Mouse (Mus musculus): ENCODE measurements around the gene Dis3. TPM values are rescaled to one million over a fixed set of nuclear protein-coding genes. Genes with fewer than 3 reads are reported as not detected.

Gene Dis3
- polyA plus RNA-seq (2016; fragmentation: Nextera tagmentation; extraction: Ambion mirVana) = 32.9 and 33.3 TPM in 2 replicates

- no peaks in the 10 kb centered on the region for H3K27me3 ChIP-seq (replicated peaks)
- H3K36me3 ChIP-seq = peaks cover 66% of the 10 kb centered on the region
- H3K9ac ChIP-seq = peak within 1 kb of the TSS; percentile 93
- H3K27ac ChIP-seq = peak within 1 kb of the TSS; percentile 77
- peak within 1 kb of the TSS; percentile 98 for H3K4me3 ChIP-seq
- under 1% methylated on average over 68 of the region's 73 CpGs for WGBS (ENCODE audit: insufficient replicate concordance)
- ATAC-seq = peak; percentile 99
- peaks cover 19% of the 10 kb centered on the region for H3K4me1 ChIP-seq
- peak within 1 kb of the TSS; percentile 88 for H3K4me2 ChIP-seq
- no peaks in the 10 kb centered on the region for H3K9me3 ChIP-seq (replicated peaks)
Measured at GRCm38 (mm10) chr14:99099267-99099966, at the start of gene Dis3, which contains the start of gene Pibf1. Gene Dis3 (minus strand): TSS chr14:99099770. Gene Pibf1 (plus strand): TSS chr14:99099424.

DNA sequence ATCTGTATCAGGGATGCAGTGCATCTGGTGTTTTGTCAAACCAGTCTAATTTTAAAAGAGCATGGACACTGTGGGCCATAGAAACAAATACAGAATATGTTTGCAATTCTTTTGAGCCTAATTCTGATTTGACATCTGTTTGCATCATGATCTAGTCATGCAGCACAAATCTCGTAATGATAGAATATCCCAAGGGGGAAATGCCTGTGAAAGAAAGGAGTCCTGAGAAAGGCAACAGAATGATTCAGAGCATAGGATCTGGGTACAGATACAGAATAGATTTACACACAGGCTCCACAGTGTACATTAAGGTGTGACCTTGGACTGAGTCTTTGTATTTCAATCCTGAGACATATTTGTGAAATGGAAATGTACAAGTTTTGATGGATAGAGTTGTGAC lies 47.3 kb upstream of the Dis3 start:
- Histone ChIP-seq H3K4me2 (no peak overlapping the region), H3K4me3 (no peak overlapping the region), H3K27me3 (replicated peaks) (no peaks in the 10 kb centered on the region), H3K36me3 (peaks cover 32% of the 10 kb centered on the region), H3K9ac (no peak overlapping the region), H3K9me3 (replicated peaks) (no peaks in the 10 kb centered on the region), H3K4me1 (peaks cover 8% of the 10 kb centered on the region; the same call in 1 of the 2 replicates), H3K27ac (no peak overlapping the region)
- 80% methylated on average over 1 of the region's 1 CpGs for WGBS (ENCODE audit: insufficient replicate concordance)
- no peak for ATAC-seq

GRCm38 (mm10) chr14:99141786-99142633 lies 42.4 kb upstream of the Dis3 start:
- no peaks in the 10 kb centered on the region for H3K4me1 ChIP-seq
- H3K27me3 ChIP-seq (replicated peaks) = no peaks in the 10 kb centered on the region
- H3K9ac ChIP-seq = no peak overlapping the region
- peaks cover 27% of the 10 kb centered on the region for H3K36me3 ChIP-seq
- no peak overlapping the region for H3K27ac ChIP-seq
- WGBS (ENCODE audit: insufficient replicate concordance) = 33% methylated on average over 15 of the region's 15 CpGs
- H3K4me2 ChIP-seq = no peak overlapping the region
- ATAC-seq = peak; percentile 75
- H3K4me3 ChIP-seq = no peak overlapping the region
- H3K9me3 ChIP-seq (replicated peaks) = no peaks in the 10 kb centered on the region

DNA sequence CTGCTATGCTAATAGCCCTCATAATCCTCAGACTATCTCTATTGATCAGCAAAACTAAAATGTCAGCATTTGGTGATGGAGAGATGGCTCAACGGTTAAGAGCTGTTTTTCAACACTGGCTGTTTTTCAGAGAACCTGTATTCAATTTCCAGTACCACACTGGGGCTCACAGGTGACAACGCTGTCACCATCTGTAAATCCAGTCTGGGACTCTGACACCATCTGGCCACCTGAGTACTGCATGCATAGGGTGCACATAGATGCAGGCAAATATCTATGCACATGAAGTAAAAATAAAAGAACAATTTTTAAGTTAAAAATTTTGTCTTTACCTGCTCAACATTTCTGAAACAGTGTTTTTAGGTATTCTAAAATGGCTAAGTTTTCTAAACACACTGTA lies 40.5 kb upstream of the Dis3 start:
- no peak overlapping the region for H3K4me3 ChIP-seq
- no peak for ATAC-seq
- H3K4me1 ChIP-seq = no peaks in the 10 kb centered on the region
- no peak overlapping the region for H3K27ac ChIP-seq
- H3K9ac ChIP-seq = no peak overlapping the region
- WGBS (ENCODE audit: insufficient replicate concordance) = 93% methylated on average over 2 of the region's 2 CpGs
- H3K9me3 ChIP-seq (replicated peaks) = no peaks in the 10 kb centered on the region
- H3K27me3 ChIP-seq (replicated peaks) = no peaks in the 10 kb centered on the region
- H3K36me3 ChIP-seq = peaks cover 39% of the 10 kb centered on the region
- no peak overlapping the region for H3K4me2 ChIP-seq

DNA sequence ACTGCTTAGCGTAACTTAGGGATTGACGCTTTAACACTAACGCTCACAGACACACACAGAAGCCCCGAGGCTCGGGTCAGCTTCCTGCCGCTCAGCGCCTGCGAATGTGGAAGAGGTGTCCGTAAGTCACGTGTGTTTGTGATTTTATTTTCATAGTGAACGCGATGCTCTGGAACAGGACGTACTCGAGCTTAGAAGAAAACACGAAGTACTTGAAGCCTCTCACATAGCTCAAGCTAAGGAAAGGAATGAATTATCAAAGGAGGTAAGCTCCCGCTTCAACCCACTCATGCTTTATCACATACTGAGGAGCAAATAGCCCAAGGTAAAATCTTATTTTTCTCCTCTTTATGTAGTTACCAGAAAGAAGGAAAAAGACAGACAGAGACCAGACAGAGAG lies 36.7 kb upstream of the Dis3 start:
- no peaks in the 10 kb centered on the region for H3K27me3 ChIP-seq (replicated peaks)
- 90% methylated on average over 16 of the region's 16 CpGs for WGBS (ENCODE audit: insufficient replicate concordance)

GRCm38 (mm10) chr14:99135761-99136160 lies 36.2 kb upstream of the Dis3 start:
- no peaks in the 10 kb centered on the region for H3K27me3 ChIP-seq (replicated peaks)
- 87% methylated on average over 9 of the region's 9 CpGs for WGBS (ENCODE audit: insufficient replicate concordance)
- H3K27ac ChIP-seq = no peak overlapping the region
- H3K36me3 ChIP-seq = peaks cover 51% of the 10 kb centered on the region
- H3K4me1 ChIP-seq = no peaks in the 10 kb centered on the region
- no peak overlapping the region for H3K4me2 ChIP-seq
- H3K4me3 ChIP-seq = no peak overlapping the region
- no peak for ATAC-seq
- H3K9ac ChIP-seq = no peak overlapping the region
- no peaks in the 10 kb centered on the region for H3K9me3 ChIP-seq (replicated peaks)

More for the DNA sequence above, 36.7 kb upstream of the Dis3 start:
- Histone ChIP-seq H3K9ac (no peak overlapping the region), H3K9me3 (replicated peaks) (no peaks in the 10 kb centered on the region), H3K27ac (no peak overlapping the region), H3K36me3 (peaks cover 45% of the 10 kb centered on the region), H3K4me1 (no peaks in the 10 kb centered on the region), H3K4me2 (no peak overlapping the region), H3K4me3 (no peak overlapping the region)
- ATAC-seq = no peak

DNA sequence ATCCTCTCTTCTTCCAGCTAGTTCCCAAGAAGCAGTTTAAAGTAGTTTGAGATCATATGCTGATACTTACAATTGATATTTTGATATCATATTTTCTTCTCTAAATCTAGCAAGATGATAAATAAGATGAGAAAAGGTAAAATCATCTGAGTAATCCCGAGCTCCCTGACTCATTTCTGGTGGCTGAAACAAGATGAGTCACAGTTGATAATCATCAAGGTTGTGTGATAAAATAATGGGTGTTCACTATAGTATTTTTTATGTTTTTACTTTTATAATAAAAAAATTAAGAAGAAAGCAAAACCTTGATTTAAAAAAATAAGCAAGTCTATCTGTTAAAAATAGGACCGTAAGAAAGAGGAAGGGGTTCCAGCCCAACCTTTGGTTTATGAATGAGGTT lies 34.5 kb upstream of the Dis3 start:
- Histone ChIP-seq H3K4me1 (no peaks in the 10 kb centered on the region), H3K27me3 (replicated peaks) (no peaks in the 10 kb centered on the region), H3K27ac (no peak overlapping the region), H3K9me3 (replicated peaks) (no peaks in the 10 kb centered on the region), H3K4me3 (no peak overlapping the region), H3K9ac (no peak overlapping the region), H3K36me3 (peaks cover 47% of the 10 kb centered on the region), H3K4me2 (no peak overlapping the region)
- no peak for ATAC-seq
- WGBS (ENCODE audit: insufficient replicate concordance) = 76% methylated on average over 2 of the region's 2 CpGs

GRCm38 (mm10) chr14:99129050-99129449 lies 29.5 kb upstream of the Dis3 start:
- ATAC-seq = no peak
- 71% methylated on average over 2 of the region's 2 CpGs for WGBS (ENCODE audit: insufficient replicate concordance)

DNA sequence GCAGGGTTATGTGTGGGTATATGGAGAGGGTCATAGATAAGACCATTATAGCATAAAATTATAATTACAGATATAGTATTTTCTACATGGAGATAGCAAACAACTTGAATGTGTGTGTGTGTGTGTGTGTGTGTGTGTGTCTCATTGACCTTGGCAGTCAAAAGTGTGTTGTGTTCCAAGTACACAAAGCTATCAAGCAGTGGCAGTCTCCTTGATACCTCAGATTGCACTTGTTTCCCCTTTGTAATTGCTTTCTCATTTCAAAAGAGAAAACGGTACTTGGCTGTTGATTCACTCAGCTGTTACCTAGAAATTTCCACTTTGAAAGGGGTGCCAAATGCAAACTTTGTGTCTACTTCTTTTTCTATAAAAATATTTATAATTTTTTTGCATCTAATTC lies 27.9 kb upstream of the Dis3 start:
- Histone ChIP-seq H3K9ac (no peak overlapping the region), H3K36me3 (peaks cover 11% of the 10 kb centered on the region), H3K4me2 (no peak overlapping the region), H3K9me3 (replicated peaks) (no peaks in the 10 kb centered on the region), H3K27ac (no peak overlapping the region), H3K27me3 (replicated peaks) (no peaks in the 10 kb centered on the region), H3K4me3 (no peak overlapping the region), H3K4me1 (no peaks in the 10 kb centered on the region)
- no peak for ATAC-seq
- WGBS (ENCODE audit: insufficient replicate concordance) = 85% methylated on average over 1 of the region's 1 CpGs

More at GRCm38 (mm10) chr14:99129050-99129449, 29.5 kb upstream of the Dis3 start:
- Histone ChIP-seq H3K27me3 (replicated peaks) (no peaks in the 10 kb centered on the region), H3K27ac (no peak overlapping the region), H3K9me3 (replicated peaks) (no peaks in the 10 kb centered on the region), H3K36me3 (peaks cover 14% of the 10 kb centered on the region), H3K4me3 (no peak overlapping the region), H3K4me2 (no peak overlapping the region), H3K4me1 (no peaks in the 10 kb centered on the region), H3K9ac (no peak overlapping the region)

DNA sequence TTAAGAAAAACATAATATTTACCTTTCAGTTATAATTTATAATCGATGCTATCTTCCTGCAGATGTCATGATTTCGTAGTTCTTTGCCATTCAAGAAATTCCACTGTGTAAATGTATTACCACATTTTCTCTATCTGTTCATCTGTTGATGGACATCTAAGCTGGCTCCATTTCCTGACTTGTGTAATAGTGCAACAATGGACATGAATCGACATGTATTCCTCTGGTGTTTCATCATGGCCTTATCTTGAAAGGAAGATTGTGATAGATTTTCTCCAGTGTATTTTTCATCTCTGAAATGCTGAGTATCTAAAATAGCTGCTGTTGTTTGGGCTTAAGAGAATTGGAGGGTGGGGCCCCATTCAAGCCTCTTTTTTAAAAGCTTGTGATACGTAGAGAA lies 27.1 kb upstream of the Dis3 start:
- Histone ChIP-seq H3K9ac (no peak overlapping the region), H3K36me3 (peaks cover 15% of the 10 kb centered on the region), H3K9me3 (replicated peaks) (no peaks in the 10 kb centered on the region), H3K4me1 (no peaks in the 10 kb centered on the region), H3K4me2 (no peak overlapping the region), H3K27me3 (replicated peaks) (no peaks in the 10 kb centered on the region), H3K4me3 (no peak overlapping the region), H3K27ac (no peak overlapping the region)
- no peak for ATAC-seq
- 80% methylated on average over 4 of the region's 4 CpGs for WGBS (ENCODE audit: insufficient replicate concordance)

GRCm38 (mm10) chr14:99124076-99124475 lies 24.5 kb upstream of the Dis3 start:
- Histone ChIP-seq H3K27me3 (replicated peaks) (no peaks in the 10 kb centered on the region), H3K4me3 (no peak overlapping the region), H3K27ac (no peak overlapping the region), H3K9me3 (replicated peaks) (no peaks in the 10 kb centered on the region), H3K36me3 (peaks cover 10% of the 10 kb centered on the region; the same call in 1 of the 2 replicates), H3K4me2 (no peak overlapping the region), H3K4me1 (no peaks in the 10 kb centered on the region), H3K9ac (no peak overlapping the region)
- no peak for ATAC-seq
- 76% methylated on average over 4 of the region's 4 CpGs for WGBS (ENCODE audit: insufficient replicate concordance)

All from liver, embryonic 12.5 days (tissue).